Mouse (Mus musculus) T-helper 17 cell (primary cell): Measurements from ENCODE around the gene Zmynd15.
"Not testable (repeated sequence)": the region's sequence is repeated elsewhere in the genome, so short reads cannot be mapped to it uniquely, and the experiment has no call there.

Source experiments
- in situ Hi-C, 2 experiments: fragments of 300-600 bp; cut with MboI, MseI; formaldehyde crosslinking; loops; 1 replicate in 1 of 2; 2 replicates in 1 of 2; pipeline ENCODE4 v1.15.1; 2025; ENCODE audit warnings: high pct_unique_total_duplicates in 2 of 2

Gene Zmynd15

GRCm38 (mm10) chr11:70444667-70445066 lies 14.6 kb upstream of the Zmynd15 start:
- in situ Hi-C loops = no loop called here

- in situ Hi-C loops = no loop called here
These were observed 12.5 kb upstream of the Zmynd15 start for GRCm38 (mm10) chr11:70446756-70447155.

GRCm38 (mm10) chr11:70447373-70447772 lies 11.9 kb upstream of the Zmynd15 start:
- in situ Hi-C loops = no loop called here

GRCm38 (mm10) chr11:70450926-70451325 lies 8.3 kb upstream of the Zmynd15 start:
- in situ Hi-C loops = no loop called here

DNA sequence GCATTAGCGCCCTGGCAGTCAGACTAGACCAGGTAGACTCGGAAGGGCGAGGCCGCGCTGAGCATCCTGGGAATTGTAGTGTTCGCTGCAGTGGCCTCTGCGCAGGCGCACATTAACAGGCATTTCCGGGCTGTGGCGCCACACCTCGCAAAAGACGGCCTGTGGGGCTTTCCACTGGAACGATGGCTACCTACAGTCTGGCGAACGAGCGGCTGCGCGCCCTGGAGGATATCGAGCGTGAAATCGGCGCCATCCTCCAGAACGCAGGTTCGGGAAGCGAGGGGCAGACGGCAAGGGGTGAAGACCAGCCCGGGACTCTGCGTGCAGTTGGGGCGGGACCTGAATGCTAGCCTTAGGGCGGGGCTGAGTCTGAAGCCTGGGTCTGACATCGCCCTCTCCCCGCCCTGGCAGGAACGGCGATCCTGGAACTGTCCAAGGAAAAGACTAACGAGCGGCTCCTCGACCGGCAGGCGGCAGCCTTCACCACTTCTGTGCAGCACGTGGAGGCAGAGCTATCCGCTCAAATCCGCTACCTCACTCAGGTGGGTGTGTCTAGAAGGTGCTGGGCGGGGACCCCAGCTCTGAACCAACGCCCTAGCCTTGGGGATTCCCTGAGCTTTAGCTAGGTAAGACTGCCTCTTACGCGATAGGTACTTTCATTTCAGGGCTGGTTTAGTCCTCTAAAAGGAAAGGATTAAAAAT lies 7.3 kb upstream of the Zmynd15 start, which contains the start of gene Med11:
Gene Med11 (plus strand): TSS at position 123 of the 702 bp plus-strand sequence.
- in situ Hi-C loops = no loop called here

DNA sequence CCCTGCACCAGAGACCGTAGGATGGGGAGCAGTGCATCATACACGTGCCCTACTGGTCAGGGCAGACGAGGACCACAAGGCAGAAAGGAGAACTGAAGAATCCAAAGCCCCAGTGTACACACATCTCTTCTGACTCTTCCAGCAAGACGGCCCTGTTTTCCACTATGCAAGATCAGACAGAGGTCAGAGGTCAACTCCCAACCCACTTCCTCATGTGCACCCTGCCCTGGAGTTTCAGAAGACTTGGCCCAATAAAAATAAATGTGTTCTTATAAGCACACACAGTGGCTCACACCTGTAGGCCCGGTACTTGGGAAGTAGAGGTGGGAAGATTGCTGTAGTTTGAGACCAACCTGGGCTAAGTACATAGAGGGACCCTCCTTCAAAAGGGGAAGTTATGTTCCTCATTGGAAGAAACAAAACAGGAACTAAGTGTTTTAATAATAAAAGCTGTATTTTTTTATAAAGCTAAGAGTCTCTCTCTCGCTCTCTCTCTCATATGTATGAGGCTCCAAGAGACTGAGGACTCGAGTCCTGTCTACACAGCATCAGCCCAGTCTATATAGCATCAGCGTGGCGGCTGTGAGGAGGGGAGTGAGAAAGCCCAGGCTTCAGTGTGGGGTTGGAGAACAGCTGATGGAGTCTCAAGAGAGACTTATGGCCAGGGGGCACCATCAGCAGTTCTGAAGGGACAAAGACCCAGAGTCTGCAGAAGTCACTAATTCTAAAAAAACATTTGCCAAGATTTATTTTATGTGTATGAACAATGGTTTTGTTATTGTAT lies 5.8 kb upstream of the Zmynd15 start:
- in situ Hi-C loops = no loop called here

- in situ Hi-C loops = loop anchor here in 1 of 2 experiments (5.0 kb wide), 1 partner anchor 42 kb away; no protein-coding TSS in a partner anchor
These were observed 418 bp downstream of the Zmynd15 start, which contains the start of gene Cxcl16 for GRCm38 (mm10) chr11:70459601-70460101. TSS of gene Cxcl16 (minus strand) at chr11:70459984.

GRCm38 (mm10) chr11:70463970-70464369 lies 4.7 kb downstream of the Zmynd15 start:
- in situ Hi-C loops = loop anchor here in 1 of 2 experiments (5.0 kb wide), 1 partner anchor 47 kb away; no protein-coding TSS in a partner anchor

DNA sequence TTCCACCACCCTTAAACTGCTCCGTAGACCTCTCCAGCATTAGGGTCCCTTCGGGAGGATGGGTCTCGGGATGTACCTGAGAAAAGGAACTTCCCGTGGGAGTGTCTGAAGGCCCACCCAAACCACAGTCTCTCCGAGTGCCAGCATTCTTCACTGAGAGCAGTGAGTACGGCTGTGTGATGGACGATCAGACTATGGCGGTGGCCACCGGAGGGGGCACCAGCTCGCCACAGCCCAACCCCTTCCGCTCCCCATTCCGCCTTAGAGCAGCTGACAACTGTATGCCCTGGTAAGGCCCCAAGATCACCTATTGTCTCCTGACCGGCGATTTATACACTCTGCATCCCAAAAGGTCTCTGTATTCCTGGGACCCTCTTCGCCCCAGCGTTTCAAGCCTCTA lies 6.0 kb downstream of the Zmynd15 start:
- in situ Hi-C loops = no loop called here

GRCm38 (mm10) chr11:70465824-70466223 lies 6.6 kb downstream of the Zmynd15 start:
- in situ Hi-C loops = no loop called here

DNA sequence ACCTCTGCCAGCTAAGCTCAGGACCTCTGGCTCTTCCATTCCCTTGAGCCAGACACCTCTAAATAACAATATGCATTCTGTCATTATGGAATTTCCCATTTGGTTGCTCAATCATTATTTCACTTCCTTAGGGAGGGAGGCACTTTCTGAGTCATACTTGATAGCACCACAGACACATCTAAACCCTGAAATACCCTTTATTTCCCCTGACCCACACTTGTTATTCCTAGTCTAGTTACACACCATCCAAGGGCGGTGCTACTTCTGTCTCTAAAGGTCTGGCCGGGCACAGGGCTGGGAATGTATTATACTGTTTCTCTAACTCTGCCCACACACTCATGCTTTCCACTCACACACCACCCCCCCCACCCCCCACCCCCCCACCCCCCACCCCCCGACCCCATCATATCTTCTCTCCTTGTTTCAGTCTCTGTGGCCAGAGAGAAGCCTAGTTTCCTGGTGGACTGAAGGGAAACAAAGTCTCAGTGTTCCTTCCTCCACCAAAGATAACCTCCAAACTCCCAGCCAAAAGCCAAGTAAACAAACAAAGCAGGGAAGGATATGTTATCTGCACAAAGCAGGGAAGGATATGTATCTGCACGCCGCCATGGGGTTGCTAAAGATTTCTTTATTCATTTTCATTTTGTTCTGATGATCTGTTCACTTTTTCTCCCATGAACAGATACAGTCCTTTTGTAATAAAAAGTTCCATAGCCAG lies 8.8 kb downstream of the Zmynd15 start:
- in situ Hi-C loops = no loop called here

DNA sequence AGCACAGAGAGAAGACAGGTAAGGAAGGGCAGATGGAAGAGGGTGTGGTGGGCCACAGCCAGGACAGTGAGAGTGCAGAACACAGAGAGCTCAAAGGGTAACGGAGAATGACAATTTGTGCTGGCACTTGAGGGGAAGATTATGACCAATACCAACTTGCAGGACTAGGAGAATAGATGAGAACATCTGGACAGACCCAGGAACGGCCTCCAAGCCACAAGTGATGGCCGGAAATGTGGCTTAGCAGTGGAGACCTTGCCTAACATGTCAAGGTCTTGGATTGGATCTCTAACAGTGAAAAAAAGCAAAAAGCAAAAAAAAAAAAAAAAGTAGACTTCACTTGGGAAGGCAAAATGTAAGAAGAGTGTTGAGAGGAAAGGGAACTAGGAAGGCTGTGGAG lies 10.5 kb downstream of the Zmynd15 start:
- in situ Hi-C loops = no loop called here

- in situ Hi-C loops = no loop called here
These were observed 13.5 kb downstream of the Zmynd15 start for GRCm38 (mm10) chr11:70472716-70473115.

- in situ Hi-C loops = not testable (repeated sequence)
These were observed 14.1 kb downstream of the Zmynd15 start for GRCm38 (mm10) chr11:70473291-70473690.

- in situ Hi-C loops = no loop called here
These were observed 15.8 kb downstream of the Zmynd15 start for GRCm38 (mm10) chr11:70474872-70475534.

GRCm38 (mm10) chr11:70485498-70485897 lies 26.3 kb downstream of the Zmynd15 start:
- in situ Hi-C loops = no loop called here

- in situ Hi-C loops = no loop called here
These were observed 28.6 kb downstream of the Zmynd15 start for GRCm38 (mm10) chr11:70487816-70488215.

GRCm38 (mm10) chr11:70489138-70489537 lies 29.9 kb downstream of the Zmynd15 start:
- in situ Hi-C loops = no loop called here

GRCm38 (mm10) chr11:70489684-70490083 lies 30.5 kb downstream of the Zmynd15 start:
- in situ Hi-C loops = no loop called here

GRCm38 (mm10) chr11:70499566-70500475 lies 40.6 kb downstream of the Zmynd15 start:
- in situ Hi-C loops = loop anchor here in 1 of 2 experiments (5.0 to 10.0 kb wide), 2 partner anchors 252 to 895 kb away; partner anchors contain the start of gene Atp1b2
